Mouse (Mus musculus): ENCODE data around the gene Arl4c.

Arl4c gene

DNA sequence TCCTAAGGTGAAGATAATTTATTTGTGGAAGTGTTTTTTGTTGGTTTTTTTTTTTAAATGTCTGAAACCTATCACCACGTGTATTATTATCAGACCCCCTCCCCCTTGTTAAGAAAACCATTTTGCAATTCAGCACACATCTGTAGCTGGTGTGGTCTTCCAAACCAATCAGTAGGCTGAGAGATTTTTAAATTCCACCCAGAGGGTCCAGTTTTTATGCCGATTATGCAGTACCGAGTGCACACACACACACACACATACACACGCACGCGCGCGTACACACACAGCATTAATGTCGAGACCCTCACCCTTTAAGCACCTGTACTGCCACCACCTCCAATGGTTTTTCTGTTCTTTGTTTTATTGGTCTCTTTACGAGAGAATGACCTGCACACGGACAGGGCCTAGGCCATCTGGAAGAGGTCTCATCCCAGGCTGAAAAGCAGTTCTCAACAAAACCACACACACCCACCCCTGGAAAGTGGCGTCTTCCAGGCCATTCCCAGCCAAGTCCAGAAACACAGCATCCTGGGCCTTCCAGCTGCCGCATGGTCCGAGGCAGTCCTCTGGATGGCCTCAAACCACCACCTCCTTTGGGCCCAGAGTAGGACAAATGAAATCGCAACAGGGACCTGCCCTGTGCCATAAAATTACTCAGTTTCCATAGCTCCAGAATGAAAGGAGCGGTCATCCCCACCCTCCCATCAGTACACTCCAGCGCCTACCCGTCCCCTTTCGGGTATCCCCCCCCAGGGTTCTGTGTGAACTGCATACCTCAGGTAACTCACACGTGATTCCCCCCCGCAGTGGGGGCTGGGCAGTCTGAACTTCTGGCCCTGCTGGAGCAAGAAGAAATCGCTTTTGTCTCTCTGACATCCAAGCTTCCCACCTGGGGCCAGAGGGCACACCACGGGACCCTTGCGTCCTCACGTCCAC, 1.9 kb downstream of the Arl4c start:
- DNase-seq: peak; percentile 82

DNA sequence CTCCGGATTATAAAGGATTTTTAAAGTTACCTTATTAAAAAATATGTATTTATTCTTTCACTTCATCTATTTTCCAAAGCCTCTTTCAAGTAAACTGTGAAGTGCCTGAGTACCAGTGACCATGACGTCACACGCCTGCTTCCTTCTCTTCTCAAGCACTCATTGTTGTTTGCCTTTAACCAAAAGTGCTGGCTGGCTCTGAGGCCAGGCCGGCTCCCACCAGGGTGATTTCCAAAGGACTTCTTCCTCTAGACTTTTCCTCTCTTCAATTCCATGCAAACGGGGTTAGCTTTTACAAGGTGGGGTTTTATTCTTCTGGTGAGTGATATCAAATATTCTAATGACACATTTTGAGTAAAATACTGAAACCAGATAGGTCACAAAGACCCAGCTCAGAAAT, 2.6 kb downstream of the Arl4c start:
- peak; percentile 74 for DNase-seq

DNA sequence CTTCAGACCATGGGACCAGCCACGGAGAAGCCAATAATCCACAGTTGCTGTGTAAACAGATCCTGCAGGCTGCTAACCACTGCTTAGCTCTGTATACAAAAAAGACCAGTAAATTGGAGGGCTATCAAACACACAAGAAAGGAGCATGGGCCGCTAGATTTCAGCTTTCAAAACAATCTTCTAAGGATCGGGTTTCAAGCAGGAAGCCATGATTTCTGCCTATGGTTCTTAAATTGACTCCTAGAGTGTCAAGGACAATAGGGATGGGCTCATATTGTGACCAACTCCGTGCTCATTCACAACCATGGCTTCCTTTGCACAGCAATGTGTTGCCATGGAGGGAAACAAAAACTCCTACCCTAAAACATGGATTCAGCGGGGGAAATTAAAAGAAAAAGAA, 3.1 kb downstream of the Arl4c start:
- no peak for DNase-seq

DNA sequence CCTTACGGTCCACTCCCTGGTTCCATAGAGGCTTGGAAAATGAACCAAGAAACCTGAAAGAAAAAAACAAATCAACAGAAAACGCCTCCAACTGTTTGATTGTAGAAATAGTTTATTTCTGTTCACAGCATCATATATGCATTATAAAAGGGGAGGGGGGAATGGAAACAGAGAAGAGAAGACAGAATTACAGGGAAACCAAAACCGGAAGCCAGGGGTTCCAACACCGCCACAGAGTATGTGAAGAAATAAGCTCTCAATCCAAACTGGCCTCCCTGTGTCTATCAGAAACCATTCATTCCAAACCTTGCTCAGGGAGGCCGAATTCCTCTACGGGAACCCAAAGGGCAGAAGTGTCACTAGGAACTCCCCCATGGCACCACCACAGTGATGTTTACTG, 3.9 kb downstream of the Arl4c start:
- DNase-seq: no peak

DNA sequence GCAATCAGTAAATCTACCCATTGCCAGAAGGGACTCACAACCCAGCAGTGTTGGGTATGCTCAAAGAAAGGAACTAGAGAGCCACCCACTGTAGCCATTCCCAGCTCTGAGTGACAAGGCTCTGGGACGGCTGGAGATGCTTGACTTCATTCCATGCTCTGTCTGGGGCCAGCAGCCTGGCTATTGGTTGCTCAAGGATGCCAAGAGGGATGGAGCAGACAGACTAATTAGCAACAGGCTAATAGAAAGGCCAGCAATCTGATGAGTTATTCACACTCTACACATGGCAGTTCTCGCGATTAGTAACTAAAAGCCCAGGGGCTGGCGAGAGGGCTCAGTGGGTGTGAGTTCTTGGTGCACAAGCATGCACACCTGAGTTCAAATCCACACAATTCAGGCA, 5.6 kb downstream of the Arl4c start:
- DNase-seq: no peak

DNA sequence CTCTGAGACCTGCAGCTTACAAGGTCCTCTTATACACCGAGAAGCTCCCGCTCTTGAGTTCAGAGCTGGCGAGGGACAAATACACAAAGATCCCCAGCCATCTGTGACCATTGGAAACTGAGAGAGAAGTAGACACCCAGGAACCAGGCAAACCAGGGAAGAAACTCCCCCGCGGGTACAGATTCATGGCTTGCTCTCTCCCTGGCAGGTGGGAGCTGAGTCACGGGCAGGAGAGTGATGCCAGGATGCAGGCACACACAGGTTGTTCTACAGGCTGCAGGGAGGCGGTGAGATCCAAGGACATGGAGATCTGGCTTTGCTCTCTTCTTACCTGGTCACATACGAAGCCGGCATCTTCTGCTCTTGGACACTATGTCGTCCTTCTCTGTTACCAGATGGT, 7.7 kb downstream of the Arl4c start:
- no peak for DNase-seq

DNA sequence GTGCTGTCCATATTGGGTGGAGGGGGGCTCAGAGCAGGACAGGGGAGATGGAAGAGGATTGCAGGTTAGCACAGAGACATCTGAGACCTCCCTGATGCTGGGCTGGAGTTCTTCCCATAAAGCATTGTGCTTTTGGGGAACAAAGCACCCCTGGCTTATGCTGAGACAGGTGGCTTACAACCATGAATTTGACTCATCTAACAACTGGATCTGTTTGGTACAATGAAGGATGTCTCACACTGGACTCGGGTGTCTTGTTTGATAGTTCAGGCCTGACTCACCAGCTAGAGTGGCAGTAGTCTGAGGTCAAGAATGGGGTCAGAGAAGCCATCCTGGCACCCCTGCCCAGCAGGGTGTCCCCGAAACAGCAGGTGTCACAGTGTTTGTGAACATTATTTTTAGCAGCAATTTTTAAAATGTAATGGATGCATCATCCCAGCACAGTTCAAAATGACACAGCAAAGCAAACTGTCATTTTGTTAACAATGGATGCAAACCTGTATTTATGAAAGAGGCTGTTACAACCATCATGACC, 9.7 kb downstream of the Arl4c start:
- DNase-seq: no peak

DNA sequence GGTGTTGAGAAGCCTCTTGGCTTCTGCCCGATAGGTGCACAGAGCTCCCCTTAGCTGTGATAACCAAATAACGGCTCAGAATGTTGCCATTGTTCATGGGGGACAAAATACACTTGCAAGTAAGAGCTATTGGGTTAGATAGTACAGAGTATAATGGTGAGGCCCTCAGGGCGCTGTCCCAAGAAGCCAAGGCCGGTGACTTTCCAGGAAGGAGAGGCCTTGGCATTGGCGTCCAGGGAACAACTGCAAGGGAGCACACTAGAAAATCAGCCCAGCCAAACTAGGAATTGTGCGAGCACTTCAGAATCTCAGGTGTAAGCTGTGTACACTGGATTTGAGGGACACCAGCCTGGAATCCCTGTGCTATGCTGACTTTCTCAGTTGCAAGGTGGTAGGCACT, 11.4 kb downstream of the Arl4c start:
- DNase-seq: no peak

DNA sequence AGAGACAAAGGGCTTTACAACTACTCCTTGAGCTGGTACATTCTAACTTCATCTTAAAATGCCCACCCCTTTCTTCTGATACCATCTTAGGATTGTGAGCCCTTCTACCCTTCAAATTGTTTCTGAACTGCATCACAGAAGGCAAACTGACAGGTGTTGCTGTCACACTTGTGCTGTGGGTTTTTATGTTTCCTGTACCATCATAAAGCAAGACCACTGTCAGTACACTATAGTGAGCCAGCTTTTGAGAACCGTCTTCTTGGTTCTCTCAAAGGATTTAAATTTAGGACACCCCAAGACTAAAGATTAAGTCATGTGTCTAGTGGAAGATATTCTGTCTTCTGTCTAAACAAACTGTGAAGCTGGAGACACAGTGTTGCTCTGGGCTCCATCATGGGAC, 17.3 kb downstream of the Arl4c start:
- DNase-seq: peak; percentile 47

DNA sequence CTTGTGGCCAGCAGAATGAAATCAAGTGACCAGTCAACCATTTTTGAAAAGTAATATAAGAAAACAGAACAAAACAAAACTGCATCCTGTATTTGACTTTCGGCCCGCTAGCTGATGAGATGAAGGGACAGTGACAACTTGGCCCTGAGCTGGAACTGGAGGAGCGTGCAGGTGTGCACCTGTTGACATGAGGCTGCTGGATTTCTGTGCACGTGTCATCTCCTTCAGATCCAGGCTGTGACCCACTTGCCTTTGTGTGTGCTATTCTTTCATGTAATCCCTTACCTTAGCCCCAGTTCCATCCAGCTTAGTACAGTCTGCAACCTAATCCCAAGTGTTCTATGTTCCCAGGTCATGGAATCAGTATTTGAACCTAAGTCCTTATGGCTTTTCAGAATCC, 20.4 kb downstream of the Arl4c start:
- peak; percentile 76 for DNase-seq

DNA sequence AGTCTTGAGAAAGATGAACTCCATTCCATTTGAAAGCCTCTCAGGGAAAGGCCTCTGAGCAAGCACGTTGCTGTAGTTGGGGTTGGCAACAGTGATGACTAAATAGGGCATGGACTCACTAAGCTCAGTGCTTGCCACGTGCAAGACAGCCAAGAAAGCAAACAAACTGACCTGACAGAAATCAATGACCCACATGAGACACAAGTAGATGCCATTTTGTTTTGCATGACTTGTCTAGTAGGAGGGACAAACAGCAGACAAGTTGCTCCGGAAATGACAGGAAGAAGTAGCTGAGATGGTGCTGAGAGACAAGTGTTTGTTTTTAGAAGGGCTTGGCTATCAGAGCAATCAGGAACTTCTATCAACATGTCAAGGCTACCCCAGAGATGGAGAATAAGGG, 21.2 kb downstream of the Arl4c start:
- DNase-seq: peak; percentile 37

DNA sequence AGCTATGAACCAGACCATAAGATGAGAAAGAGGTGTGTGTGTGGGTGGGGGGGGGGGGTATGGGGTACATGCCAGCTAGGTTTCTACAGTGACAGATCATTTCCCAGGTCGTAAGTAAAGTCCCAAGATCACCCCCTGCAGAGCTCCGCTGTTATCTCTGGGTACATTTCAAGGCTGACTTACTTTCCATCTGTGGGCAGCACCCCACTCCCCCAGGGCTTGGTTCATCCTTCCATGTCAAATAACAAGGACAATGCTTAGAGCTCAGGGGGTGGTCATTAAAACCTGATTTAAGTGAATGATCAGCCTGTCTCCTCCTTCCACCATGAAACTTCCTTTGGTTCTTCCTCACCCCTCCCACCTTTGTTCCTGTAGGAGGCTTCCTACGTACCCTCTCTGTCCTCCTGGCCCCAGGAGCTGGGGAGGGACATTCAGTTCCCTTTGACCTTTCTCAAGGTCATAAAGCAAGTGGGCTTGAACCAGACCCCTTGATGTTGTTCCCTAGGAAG, 23.7 kb downstream of the Arl4c start:
- no peak for DNase-seq

DNA sequence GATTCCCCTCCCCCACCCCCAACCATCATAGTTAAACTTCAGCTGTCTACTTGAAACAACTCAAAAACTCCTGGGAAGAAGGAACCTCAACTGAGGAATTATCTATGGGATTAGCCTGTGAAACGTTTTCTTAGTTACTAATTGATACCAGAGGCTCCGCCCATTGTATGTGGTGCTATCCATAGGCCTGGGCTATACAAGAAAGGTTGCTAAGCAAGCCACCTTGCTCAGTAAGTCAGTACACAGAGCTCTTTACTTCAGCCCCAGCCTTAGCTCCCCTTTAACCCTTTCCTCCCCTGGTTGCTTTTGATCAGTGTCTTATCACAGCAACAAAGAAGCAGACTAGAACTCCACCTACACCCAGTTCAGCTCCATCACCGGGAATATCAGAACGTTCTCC, 31.2 kb downstream of the Arl4c start:
- DNase-seq: no peak

DNA sequence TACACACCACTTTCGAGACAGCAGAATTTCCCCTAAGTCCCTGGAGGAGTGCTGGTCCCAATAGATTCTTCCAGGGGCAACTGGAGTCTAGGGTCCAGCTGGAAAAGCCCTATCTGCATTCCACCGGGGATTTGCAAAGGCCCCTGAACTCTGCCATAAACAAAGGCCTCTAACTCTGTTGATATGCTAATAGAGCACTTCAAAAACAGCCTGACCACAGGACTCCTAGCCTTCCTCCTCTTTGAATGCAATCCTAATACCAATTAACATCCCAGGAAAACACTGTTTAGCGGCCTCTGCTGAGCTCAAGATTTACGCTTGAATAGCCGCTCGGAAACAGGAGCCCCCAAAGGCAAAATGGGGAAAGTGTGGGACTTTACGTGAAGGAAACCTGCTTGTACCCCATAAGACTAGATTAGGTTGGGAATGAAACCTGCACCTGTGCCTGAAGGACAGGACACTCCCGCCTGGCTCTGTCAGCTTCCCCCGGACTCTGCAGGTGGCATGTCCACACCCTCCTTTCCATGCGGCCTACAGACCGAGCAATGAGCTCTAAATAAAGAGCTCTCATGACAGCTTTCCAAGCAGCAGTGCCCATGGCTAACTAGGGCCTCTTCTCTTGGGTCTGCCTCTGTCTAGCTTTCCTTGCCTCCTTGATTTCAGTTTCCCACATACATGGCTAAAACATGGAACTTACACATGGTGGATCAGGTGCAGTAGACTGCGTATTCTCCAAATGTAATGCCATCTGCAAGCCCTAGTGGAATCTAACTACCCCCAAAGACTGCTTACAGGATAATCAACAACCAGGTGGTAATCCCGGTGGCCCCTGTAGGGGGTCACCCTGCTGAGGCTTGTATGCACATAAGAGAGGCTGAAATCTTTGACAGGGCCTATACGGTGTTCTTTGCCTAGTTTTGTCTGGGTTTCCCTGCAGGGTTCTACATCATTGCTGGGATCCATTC, 32.9 kb downstream of the Arl4c start:
- no peak for DNase-seq

DNA sequence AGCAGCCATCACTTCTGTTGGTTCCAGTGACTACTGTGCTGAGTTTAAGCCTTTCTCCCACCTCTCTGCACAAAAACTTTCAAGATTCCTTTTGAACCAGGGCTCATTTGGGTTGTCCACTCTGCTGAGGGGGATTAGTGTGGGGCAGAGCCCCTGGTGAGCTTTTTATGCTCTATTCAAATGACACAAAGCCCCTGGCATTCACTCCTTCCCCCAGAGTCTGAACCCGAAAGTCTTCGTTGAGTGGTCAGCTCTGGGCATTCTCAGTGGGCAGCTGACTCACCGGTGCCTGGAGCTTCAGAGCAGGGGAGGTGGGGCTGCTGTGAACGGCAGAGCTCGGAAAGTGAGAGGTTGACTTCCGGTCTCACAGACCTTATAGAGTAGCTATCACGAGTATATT, 33.7 kb downstream of the Arl4c start:
- DNase-seq: no peak

DNA sequence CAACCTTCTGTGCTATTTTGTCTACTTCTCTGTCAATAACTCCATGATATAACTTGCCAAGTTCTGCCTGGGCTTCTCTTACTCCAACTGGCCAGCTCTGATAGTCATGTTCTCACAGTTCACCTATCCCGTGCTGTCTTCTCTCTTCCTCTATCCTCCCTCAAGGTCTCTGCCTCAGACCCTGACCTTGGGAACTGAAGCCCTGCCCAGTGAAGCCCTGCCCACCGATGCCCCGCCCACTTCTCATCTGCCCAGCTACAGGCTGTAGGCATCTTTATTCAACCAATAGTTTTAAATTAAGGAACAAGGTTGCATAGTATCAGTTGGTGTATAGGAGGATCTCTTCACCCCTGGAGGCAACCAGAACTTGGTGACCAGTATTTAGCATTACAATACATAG, 37.4 kb downstream of the Arl4c start:
- DNase-seq: no peak

DNA sequence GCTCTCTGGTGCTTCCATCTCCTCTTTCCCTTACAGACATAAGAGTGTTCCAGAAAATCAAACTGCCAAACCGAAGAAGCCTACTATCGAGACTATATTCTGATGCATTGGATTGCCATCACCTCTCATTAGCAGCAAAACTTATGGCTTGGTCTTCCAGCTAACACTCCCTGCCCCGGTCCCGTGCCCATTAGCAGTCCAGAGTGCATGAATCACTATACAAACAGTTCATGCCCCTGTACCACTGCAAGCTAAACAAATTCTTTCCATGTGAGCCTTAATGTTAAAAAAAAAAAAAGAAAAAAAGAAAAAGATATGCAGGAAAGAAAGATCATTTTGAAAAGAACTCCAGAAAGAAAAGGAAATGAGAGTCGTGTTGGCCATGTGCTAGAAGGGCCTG, 39.3 kb downstream of the Arl4c start:
- no peak for DNase-seq

DNA sequence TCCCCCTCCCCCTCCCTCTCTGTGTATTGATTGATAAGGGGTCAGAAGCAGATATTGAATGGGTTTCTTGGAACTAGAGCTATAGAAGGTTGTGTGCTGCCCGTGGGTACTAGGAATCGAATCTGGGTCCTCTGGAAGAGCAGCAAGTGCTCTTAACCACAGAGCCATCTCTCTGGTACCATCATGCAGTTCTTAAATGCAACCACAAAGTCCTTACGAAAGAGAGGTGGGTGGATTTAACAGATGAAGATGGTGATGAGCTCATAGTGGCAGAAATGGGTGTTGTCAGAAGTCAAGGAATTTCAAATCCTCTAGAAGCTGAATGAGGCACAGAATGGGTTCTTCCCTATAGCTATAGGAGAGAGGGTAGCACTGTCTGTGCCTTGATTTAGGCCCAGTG, 40.8 kb downstream of the Arl4c start:
- no peak for DNase-seq

DNA sequence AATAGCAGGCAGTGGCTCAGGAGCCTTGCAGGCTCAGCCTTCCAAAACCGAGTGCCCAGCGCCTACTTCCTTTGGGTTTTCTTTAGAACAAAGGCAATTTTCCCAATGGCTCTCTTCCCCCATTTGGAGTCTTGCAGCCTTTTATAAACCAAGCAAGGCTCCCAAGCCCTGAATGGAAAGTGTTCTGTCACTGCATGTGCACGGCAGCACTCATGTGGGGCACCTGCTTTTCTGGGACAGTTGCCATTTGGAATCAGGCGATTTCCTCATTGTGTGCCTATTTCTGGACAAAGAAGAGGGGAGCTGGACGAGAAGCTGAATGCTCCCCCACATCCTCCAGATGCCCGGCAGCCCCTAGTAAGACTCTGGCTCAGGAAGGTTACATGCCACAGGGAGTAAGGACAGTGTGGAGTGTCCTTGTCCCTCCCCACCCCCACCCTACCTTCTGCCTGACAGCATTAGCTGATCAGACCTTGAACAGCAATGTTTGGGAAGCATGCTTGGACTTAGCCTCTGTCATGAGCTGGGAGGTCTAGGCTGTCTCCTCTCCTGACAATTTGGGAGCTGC, 43.6 kb downstream of the Arl4c start:
- no peak for DNase-seq

DNA sequence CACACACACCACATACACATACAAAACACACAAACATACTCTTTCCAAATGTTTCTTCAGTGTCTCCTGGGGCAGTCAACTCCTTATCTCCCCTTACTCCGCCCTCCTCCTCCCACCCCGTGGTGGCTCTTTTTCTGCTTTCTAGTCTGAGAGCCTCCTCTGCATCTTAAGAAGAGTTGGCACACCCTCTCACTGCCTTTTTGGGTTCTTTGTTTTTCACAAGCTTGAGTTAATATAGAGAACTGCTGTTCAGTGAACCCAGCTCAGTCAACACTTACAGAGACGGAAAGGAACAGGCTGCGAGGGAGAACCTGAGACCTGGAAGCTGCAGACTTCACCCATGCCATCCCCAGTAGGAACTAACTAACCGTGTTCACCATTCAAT, 45.9 kb downstream of the Arl4c start:
- peak; percentile 59 for DNase-seq

DNA sequence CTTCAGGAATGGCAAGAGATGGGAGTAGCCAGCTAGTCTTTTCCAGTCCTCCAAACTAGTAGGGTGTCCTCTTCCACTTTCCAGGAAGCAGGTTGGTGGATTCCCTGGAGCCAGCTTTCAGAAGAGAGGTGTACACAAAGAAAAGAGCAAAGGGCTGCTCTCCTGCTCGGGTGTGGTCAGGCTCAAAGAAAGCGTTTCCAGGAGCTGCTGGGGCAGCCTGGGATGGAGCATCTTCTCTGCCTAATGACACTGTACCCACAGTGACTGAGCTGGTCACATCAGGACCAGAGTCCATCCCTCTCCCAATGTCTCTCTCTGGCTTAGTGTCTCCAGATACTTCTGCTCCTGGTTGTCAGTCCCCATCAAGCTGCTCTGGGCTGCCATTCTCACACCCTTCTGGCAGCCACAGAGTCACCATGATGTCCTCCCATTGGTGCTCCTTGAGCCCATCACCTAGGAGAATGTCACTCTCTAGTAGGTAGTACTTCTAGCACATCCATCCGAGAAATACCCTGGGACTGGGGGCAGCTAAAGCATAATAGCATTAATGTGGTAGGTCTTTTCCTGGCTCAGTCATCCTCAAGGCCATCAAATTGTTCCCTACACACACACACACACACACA, 46.4 kb downstream of the Arl4c start:
- DNase-seq: peak; percentile 46
